Mouse (Mus musculus) heart, postnatal 10 days (tissue): ENCODE data around the gene Poln. TPM values are rescaled to one million over a fixed set of nuclear protein-coding genes. Genes with fewer than 3 reads are reported as not detected.

Source experiments
- DNase-seq, 2 experiments: peaks; one replicate each; pipeline ENCODE4 v3.0.0; 2021
- intact Hi-C: fragments of 180-260 bp; cut with DNase I; formaldehyde crosslinking; loops from one replicate; pipeline ENCODE4 v1.15.1; 2025
- total RNA-seq, 2 experiments: library from RNA; stranded (reverse); gene quantifications; 2 replicates each; pipeline ENCODE4 v1.2.3; 2021

Poln gene
- total RNA-seq, 2 experiments from 2014 or later: 2.1 to 5.4 TPM

DNA sequence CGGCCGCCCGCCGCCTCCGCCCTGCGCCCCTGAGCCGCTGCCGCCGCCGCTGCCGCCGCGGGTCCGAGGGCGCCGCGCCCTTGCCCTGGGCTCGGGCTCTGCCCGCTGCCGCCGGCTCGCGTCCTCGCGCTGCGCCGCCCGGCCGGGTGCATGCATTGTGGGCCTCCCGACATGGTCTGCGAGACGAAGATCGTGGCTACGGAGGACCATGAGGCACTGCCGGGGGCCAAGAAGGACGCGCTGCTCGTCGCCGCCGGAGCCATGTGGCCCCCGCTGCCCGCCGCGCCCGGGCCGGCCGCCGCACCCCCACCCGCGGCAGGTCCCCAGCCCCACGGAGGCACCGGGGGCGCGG, 172.6 kb downstream of the Poln start:
- no peak for DNase-seq
- intact Hi-C loops: no loop called here

DNA sequence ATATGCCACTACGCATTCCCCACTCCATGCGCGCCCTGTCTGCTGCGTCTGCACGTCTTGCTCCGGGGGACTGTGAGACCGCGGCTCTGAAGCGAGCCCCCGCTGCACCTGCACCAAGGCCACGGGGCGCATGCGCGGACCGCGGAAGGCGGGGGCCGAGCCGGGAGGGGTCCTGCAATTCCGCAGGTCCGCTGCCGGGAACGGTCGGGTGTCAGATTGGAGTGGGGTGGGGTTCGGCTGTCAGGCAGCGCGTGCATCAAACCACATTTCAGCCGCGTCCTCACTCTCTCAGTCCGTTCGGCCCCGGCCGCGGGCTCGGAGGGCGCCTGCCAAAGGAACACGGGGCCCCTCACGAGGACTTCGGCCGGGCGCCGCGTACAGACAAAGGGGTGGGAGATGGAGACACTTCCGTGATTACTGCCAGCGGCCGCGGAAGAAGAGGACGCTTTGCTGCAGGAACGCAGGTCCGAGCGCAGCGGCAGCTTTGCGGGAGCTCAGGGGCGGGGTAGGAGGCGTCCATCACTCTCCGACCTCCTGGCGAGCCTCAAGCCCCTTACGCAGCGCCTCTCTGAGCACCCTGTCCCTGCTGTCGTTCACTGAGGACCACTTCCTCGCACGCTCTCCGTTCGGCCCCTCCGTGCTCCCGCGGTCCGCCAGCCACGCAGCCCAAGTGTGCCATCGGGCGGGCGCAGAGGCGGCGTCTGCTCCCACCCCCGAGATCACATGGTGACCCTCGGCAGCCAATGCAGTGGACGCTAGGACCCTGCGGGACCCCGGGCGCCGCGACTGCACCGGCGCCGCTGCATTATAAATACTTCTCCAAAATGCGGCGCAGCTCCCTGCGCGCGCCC, 173.2 kb downstream of the Poln start, which contains the start of gene Nat8l:
Gene Nat8l, plus strand, starts transcription at position 142 of the 851 bp plus-strand sequence.
- DNase-seq: peak; percentile 55 to 56
- intact Hi-C loops: no loop called here

DNA sequence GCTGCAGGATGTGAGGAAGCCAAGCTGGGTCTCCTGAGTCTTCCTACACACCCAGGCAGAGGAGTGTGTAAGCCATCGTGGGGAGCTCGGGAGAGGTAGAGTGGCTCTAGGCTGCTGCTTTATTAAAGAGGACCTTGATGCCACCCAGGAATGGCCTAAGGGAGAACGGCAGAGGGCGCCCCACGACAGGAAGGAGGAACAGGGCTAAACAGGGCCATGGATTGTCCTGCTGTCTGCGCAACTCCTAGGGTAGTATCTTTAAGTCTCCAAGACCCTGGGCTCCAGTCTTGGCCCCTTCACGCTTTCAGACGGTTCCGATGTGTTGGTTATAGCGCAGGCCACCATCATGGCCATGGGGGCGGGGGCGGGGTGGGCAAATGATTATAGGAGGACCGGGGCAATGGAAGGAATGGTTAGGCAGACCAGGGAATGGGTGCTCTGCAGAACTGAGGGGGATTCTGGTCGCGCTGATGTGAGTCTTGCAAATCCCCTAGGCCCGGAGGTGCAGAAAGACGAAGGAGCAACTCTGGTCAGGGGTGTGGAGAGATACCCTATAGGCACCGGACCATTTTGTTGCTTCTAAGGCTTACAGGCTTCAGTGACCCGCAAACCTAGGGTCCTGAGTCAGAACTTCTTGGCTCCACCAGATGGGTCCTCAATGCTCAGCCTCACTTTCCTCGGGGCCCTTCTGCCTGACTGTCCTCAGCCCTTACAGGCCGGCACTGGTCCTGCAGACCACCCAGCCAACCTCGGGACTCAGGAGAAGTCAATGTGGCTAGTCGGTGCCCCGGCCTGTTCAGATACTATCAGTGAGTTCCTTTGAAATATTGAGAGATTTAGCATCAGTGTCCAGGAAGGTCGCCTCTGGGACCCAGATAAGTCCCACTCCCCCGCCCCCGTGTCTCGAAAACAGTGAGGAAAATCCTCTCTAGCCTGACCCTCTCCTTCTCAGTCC, 174.3 kb downstream of the Poln start:
- DNase-seq: peak; percentile 47 to 72
- intact Hi-C loops: no loop called here

DNA sequence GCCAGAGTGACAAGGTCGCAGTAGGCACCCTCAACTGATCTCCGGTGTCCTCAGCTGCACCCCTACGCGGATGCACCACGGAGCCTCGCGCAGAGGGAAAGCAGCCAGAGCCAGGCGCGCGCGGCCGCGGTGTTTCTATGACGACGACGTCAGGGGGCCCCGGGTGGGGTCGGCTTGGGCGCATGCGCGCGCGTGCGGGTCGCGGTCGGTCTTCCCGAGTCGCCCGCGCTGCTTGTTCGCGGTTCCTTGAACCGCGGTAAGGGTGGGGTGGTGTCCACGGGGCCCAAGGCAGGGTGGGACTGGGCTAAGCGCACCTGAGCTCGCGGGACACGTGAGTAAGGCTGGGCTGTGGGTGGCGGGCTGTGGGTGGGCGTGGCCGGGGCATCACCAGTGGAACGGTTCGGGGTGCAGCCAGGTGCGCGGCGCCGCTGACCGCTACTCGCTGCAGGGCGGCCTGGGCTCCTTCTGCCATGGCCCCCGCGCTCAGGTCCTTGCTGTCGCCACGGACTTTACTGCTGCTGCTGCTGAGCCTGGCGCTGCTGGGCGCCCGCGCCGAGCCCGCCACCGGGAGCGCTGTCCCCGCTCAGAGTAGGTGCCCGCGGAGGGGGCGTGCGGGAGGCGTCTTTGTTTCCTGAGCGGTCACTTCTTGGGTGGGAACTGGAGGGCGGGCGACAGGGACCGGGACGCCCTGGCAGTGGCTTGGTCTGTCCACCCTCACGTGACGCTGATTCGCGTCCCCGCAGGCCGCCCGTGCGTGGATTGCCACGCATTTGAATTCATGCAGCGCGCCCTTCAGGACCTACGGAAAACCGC, 185.7 kb downstream of the Poln start, which contains the start of gene Gm1673:
Gene Gm1673, plus strand, starts transcription at position 125 of the 813 bp plus-strand sequence.
- DNase-seq: peak; percentile 87 to 88
- intact Hi-C loops: no loop called here

DNA sequence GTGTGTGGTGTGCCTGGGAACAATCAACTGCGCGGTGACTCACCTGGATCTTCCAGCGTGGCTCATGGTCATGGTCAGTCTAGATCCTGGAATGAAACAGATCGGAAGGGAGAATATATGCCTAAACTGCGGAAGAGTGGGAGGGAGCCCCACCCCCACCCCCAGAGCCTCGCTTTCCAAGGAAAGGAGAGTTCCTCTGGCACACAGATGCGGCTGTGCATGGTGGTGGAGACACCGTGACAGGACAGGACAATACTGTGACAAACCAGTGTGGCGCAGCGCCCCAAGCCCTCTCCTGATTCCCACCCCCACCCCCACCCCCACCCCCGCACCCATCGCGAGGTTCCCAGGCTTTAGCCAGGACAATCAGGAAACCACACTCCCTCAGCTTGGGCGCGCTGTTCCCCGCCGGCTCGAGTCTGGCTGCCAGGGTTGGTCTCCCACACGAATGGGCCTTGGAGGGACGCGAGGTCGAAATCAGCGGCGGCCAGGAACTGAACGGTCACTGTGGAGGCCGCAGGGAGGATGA, 186.5 kb downstream of the Poln start:
- intact Hi-C loops: no loop called here

DNA sequence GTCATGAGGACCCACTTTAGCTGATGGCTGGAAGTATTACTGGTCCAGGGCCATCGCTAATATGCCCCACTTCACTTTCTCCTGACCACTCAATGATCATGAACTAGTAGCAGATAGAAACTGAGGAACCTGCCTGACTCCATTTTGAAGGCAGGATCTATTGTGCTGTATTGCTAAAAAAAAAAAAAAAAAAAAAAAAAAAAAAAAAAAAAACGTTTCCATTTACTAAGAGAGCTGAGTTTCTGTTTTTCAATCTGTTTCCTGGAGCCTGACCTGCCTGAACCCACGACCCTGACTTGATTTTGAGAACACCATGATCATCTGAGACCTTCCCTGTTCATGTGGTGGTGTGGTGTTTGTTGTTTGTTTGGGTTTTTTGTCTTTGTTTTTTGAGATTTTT, 193.0 kb downstream of the Poln start:
- intact Hi-C loops: no loop called here
- no peak for DNase-seq

More for the DNA sequence above, 186.5 kb downstream of the Poln start:
- no peak for DNase-seq

DNA sequence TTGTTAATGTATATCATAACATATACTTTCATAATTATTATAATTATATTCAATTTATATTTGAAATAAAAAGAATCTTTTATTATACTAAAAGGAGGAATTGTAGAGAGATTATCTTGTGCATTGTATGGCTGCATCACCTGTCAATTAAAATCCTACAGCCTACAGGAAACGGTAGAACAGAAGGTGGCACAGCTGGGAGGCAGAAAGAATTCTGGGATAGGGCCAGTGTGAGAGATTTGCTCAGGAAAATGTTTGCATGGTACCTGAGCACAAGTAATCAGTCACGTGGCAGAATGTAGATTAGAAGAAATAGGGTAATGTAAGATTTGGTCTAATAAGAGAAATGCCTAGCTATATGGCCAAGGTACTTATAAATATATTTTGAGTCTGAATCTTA, 194.5 kb downstream of the Poln start:
- no peak for DNase-seq
- intact Hi-C loops: no loop called here

DNA sequence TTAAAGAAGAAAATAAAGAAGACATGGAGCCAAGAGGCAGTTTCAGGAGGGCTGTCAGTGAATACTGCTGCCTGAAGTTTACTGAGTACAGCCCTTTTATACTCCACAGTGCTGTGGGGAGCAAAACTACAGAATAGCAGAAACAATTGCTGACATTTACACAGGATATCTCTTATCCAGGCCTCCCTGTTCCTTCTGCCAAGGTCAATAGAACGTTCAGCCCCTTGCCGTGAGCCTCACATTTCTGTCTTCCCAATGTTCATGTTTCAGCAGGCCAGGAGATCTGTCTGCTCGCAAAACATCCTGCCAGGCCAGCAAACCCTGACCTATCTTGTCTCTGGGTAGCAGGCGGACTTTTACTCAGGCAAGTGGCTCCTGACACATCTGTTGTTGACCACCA, 209.9 kb downstream of the Poln start:
- intact Hi-C loops: loop anchor here (5.0 kb wide), 1 partner anchor 107 kb away; no protein-coding TSS in a partner anchor
- no peak for DNase-seq

Other genes starting within 250 kb of the Poln start
- gene Nelfa, start 233.0 kb downstream of the Poln start, total RNA-seq: 10 to 100 TPM; 12.6 to 15.3 TPM
- gene Gm1673, start 186.0 kb downstream of the Poln start, total RNA-seq: 1 to 10 TPM; 7.0 to 7.5 TPM
- 1 to 10 TPM; 1.8 to 2.4 TPM for gene Nat8l, start 173.5 kb downstream of the Poln start, total RNA-seq
- 1 to 10 TPM; 6.9 to 7.4 TPM for gene Haus3, start 79 bp upstream of the Poln start, total RNA-seq
- gene Mxd4, start 18.3 kb upstream of the Poln start, total RNA-seq: 100 to 1,000 TPM; 109 to 119 TPM
- gene Zfyve28, start 119.0 kb upstream of the Poln start, total RNA-seq: 1 to 10 TPM; 1.3 to 1.4 TPM
- not detected for gene Cfap99, start 119.2 kb upstream of the Poln start, total RNA-seq
- 10 to 100 TPM; 57.1 to 62.6 TPM for gene Rnf4, start 166.8 kb upstream of the Poln start, total RNA-seq
- gene Fam193a, start 200.5 kb upstream of the Poln start, total RNA-seq: 10 to 100 TPM; 38.2 to 39.3 TPM